31 mouse cellular contexts compared by ENCODE assay signal in the genomic region with DNA sequence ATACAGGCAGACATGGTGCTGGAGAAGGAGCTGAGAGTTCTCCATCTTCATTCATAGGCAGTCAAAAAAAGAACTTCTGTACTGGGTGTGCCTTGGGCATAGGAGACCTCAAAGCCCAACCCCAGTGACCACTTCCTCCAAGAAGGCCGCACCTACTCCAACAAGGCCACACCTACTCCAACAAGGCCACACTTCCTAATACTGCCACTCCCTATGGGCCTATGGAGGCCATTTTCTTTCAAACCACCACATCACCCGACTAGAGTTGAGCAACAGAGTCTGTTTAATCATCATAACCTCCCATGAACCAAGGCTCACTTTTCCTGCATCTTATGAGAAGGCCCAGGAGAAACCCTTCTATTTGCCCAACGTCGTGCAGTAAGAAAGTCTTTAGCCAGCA. TPM values are rescaled to one million over a fixed set of nuclear protein-coding genes. Genes with fewer than 3 reads are reported as not detected.
DNase-seq lines count a peak whose midpoint lies in the region; ATAC-seq and TF ChIP-seq lines count a peak whose summit lies in the region.
"Had no signal": no experiment of that assay in that cellular context is flagged by ENCODE, and none has a peak within 500 bp of the region (broad histone marks: within the 10 kb centered on the region; RNA-seq: fewer than 3 reads in every experiment).

No protein-coding gene starts in this region.

- no peaks in the 10 kb centered on the region for H3K27me3 ChIP-seq in intestine, postnatal 0 days (replicated peaks; ENCODE audit: control insufficient read depth, insufficient read depth, low read length)
- no peaks in the 10 kb centered on the region for H3K27me3 ChIP-seq in intestine, embryonic 15.5 days (replicated peaks)
- no peaks in the 10 kb centered on the region for H3K27me3 ChIP-seq in limb, embryonic 10.5 days (ENCODE audit: low read depth, poor library complexity, severe bottlenecking)
- H3K27me3 ChIP-seq: CH12.LX; embryonic facial prominence, embryonic 13.5 days; forebrain, embryonic 15.5 days; heart, embryonic 13.5 days; Patski had no signal

- H3K4me1 ChIP-seq in intestine, postnatal 0 days (replicated peaks; ENCODE audit: control insufficient read depth, insufficient read depth, low read length), result no peaks in the 10 kb centered on the region
- H3K4me1 ChIP-seq in intestine, embryonic 15.5 days (replicated peaks), result no peaks in the 10 kb centered on the region
- peaks cover 20% of the 10 kb centered on the region for H3K4me1 ChIP-seq in limb, embryonic 10.5 days
- H3K4me1 ChIP-seq: forebrain, embryonic 15.5 days had no signal

- no peak overlapping the region for H3K4me3 ChIP-seq in intestine, postnatal 0 days (ENCODE audit: low read depth, low read length)
- H3K4me3 ChIP-seq in intestine, embryonic 15.5 days (replicated peaks), result no peak overlapping the region
- H3K4me3 ChIP-seq in limb, embryonic 10.5 days, result no peak overlapping the region
- H3K4me3 ChIP-seq: embryonic facial prominence, embryonic 13.5 days; erythroblast, embryonic 14.5 days; forebrain, embryonic 12.5 days; forebrain, embryonic 15.5 days; heart, embryonic 13.5 days had no signal

- peak; percentile 91 for DNase-seq in R1 (ENCODE audit: low read depth, low spot score)
- DNase-seq in limb, embryonic 10.5 days (ENCODE audit: low spot score), result no peak
- no peak for DNase-seq in kidney, adult 11 months
- no peak for DNase-seq in layer of hippocampus, postnatal 10 days (ENCODE audit: low spot score in 2 of 2)
- DNase-seq in embryo, embryonic 10 days (ENCODE audit: low spot score), result no peak
- DNase-seq: adrenal gland, adult 8-10 months; adrenal gland, postnatal 25 days; B cell, adult 2 months; cerebellum, adult 18-20 months; cerebellum, adult 9-10 months; cerebellum, postnatal 14 days; gastrocnemius, postnatal 25 days; heart, adult 18-20 months; heart, postnatal 14 days; heart, postnatal 4 days had no signal

- no peaks in the 10 kb centered on the region for H3K36me3 ChIP-seq in intestine, postnatal 0 days (ENCODE audit: control insufficient read depth, insufficient read depth)
- no peaks in the 10 kb centered on the region for H3K36me3 ChIP-seq in intestine, embryonic 15.5 days
- no peaks in the 10 kb centered on the region for H3K36me3 ChIP-seq in limb, embryonic 10.5 days
- H3K36me3 ChIP-seq: embryonic facial prominence, embryonic 13.5 days; forebrain, embryonic 12.5 days; forebrain, embryonic 15.5 days; G1E; heart, embryonic 13.5 days had no signal

- H3K4me2 ChIP-seq in intestine, postnatal 0 days (replicated peaks; ENCODE audit: low read depth), result no peak overlapping the region
- no peak overlapping the region for H3K4me2 ChIP-seq in intestine, embryonic 15.5 days (replicated peaks)
- H3K4me2 ChIP-seq: embryonic facial prominence, embryonic 13.5 days; forebrain, embryonic 12.5 days; forebrain, embryonic 15.5 days; heart, embryonic 13.5 days; hindbrain, embryonic 14.5 days had no signal

- no peak overlapping the region for H3K9ac ChIP-seq in intestine, postnatal 0 days (ENCODE audit: low read depth, low read length)
- no peak overlapping the region for H3K9ac ChIP-seq in intestine, embryonic 15.5 days
- H3K9ac ChIP-seq: embryonic facial prominence, embryonic 13.5 days; forebrain, embryonic 12.5 days; forebrain, embryonic 15.5 days; heart, embryonic 13.5 days; hindbrain, embryonic 14.5 days had no signal

- peak; percentile 41; the same call in 1 of the 2 replicates for ATAC-seq in intestine, postnatal 0 days
- no peak for ATAC-seq in intestine, embryonic 15.5 days
- ATAC-seq: activated CD4-positive, CD25-positive, alpha-beta regulatory T cell, adult 4 months; forebrain, embryonic 15.5 days; Patski had no signal

- H3K9me3 ChIP-seq in intestine, postnatal 0 days (ENCODE audit: control insufficient read depth), result no peaks in the 10 kb centered on the region
- H3K9me3 ChIP-seq in intestine, embryonic 15.5 days, result no peaks in the 10 kb centered on the region
- no peaks in the 10 kb centered on the region for H3K9me3 ChIP-seq in limb, embryonic 10.5 days (replicated peaks)
- H3K9me3 ChIP-seq: embryonic facial prominence, embryonic 13.5 days; forebrain, embryonic 12.5 days; forebrain, embryonic 15.5 days; heart, embryonic 13.5 days had no signal

- H3K27ac ChIP-seq in intestine, postnatal 0 days (ENCODE audit: low read depth, low read length), result no peak overlapping the region
- no peak overlapping the region for H3K27ac ChIP-seq in intestine, embryonic 15.5 days
- H3K27ac ChIP-seq in limb, embryonic 10.5 days, result peak overlapping the region; percentile 74
- H3K27ac ChIP-seq: embryonic facial prominence, embryonic 13.5 days; forebrain, embryonic 12.5 days; forebrain, embryonic 15.5 days; heart, embryonic 13.5 days; hindbrain, embryonic 14.5 days had no signal

- no peak for TF ChIP-seq CTCF in intestine, postnatal 0 days (IDR thresholded peaks at IDR 0.05; ENCODE audit: low read depth)

- 87% methylated on average over 4 of the region's 4 CpGs for WGBS in intestine, postnatal 0 days
- 89% methylated on average over 4 of the region's 4 CpGs for WGBS in intestine, embryonic 15.5 days
- 91% methylated on average over 4 of the region's 4 CpGs for WGBS in limb, embryonic 10.5 days

RNA-seq across cellular contexts. Expression of a gene that starts 21.6 kb away (rescaled TPM):
- polyA plus RNA-seq in intestine, postnatal 0 days (2015; fragmentation: Nextera tagmentation; extraction: Ambion mirVana), result not detected in 2 replicates
- not detected in 2 replicates for polyA plus RNA-seq in intestine, embryonic 15.5 days (2015; fragmentation: Nextera tagmentation; extraction: Ambion mirVana)
- polyA plus RNA-seq in limb, embryonic 10.5 days (2016; fragmentation: Nextera tagmentation; extraction: Ambion mirVana), result not detected in 2 replicates
- total RNA-seq in layer of hippocampus, postnatal 10 days (2021), result not detected
- total RNA-seq: adrenal gland, adult 8-10 months; adrenal gland, postnatal 25 days; CH12.LX; G1E; gastrocnemius, adult 8-10 months; gastrocnemius, postnatal 25 days; heart, adult 18-20 months; heart, postnatal 14 days; heart, postnatal 4 days had no signal
- polyA plus RNA-seq: activated CD4-positive, CD25-positive, alpha-beta regulatory T cell, adult 4 months; embryonic facial prominence, embryonic 13.5 days; erythroblast, embryonic 14.5 days; forebrain, embryonic 12.5 days; forebrain, embryonic 15.5 days; G1E; heart, embryonic 13.5 days; heart, embryonic 16.5 days; hindbrain, embryonic 11.5 days; hindbrain, embryonic 14.5 days; intestine, embryonic 14.5 days; Patski had no signal

RNA-seq across cellular contexts. Expression of a gene that starts 27.9 kb away (rescaled TPM):
- polyA plus RNA-seq in intestine, postnatal 0 days (2015; fragmentation: Nextera tagmentation; extraction: Ambion mirVana), result 0.31 and 0.34 TPM in 2 replicates
- polyA plus RNA-seq in intestine, embryonic 15.5 days (2015; fragmentation: Nextera tagmentation; extraction: Ambion mirVana), result 1.3 and 1.4 TPM in 2 replicates
- polyA plus RNA-seq in limb, embryonic 10.5 days (2016; fragmentation: Nextera tagmentation; extraction: Ambion mirVana), result 1.7 and 2.5 TPM in 2 replicates
- total RNA-seq in layer of hippocampus, postnatal 10 days (2021), result 1 to 10 TPM; 2.8 to 3.0 TPM
- total RNA-seq: CH12.LX had no signal
- polyA plus RNA-seq: activated CD4-positive, CD25-positive, alpha-beta regulatory T cell, adult 4 months; erythroblast, embryonic 14.5 days; G1E; Patski had no signal
